Mouse (Mus musculus): ENCODE measurements at regions not wholly inside any gene's neighbourhood (a gene's known extent, or its start where the extent isn't known, plus 50 kb on each side); places are given as distances from the start of the nearest gene placed in this dataset.

- H3K27me3 ChIP-seq (replicated peaks; ENCODE audit: control insufficient read depth, insufficient read depth, low read length): no peaks in the 10 kb centered on the region
- no peaks in the 10 kb centered on the region for H3K4me1 ChIP-seq (ENCODE audit: control insufficient read depth, insufficient read depth, low read length)
- H3K27ac ChIP-seq (ENCODE audit: low read length): no peak overlapping the region
- no peak overlapping the region for H3K4me2 ChIP-seq (ENCODE audit: low read depth, low read length)
- no peaks in the 10 kb centered on the region for H3K9me3 ChIP-seq (ENCODE audit: control insufficient read depth, low read length)
- 60% methylated on average over 1 of the region's 1 CpGs for WGBS
- H3K9ac ChIP-seq (ENCODE audit: low read depth, low read length): no peak overlapping the region
- 0 out of 2 replicates have a peak, but pooled peaks have one; percentile 26 for ATAC-seq
- H3K36me3 ChIP-seq (ENCODE audit: control insufficient read depth, insufficient read depth, low read length): no peaks in the 10 kb centered on the region
- H3K4me3 ChIP-seq (ENCODE audit: low read length): no peak overlapping the region
These were observed 311.3 kb upstream of the Runx1 start for GRCm38 (mm10) chr16:93137249-93137648.

GRCm38 (mm10) chr16:93131404-93131803, 305.5 kb upstream of the Runx1 start:
- no peaks in the 10 kb centered on the region for H3K9me3 ChIP-seq (ENCODE audit: control insufficient read depth, low read length)
- no peaks in the 10 kb centered on the region for H3K36me3 ChIP-seq (ENCODE audit: control insufficient read depth, insufficient read depth, low read length)
- no peaks in the 10 kb centered on the region for H3K27me3 ChIP-seq (replicated peaks; ENCODE audit: control insufficient read depth, insufficient read depth, low read length)
- no peak overlapping the region for H3K4me2 ChIP-seq (ENCODE audit: low read depth, low read length)
- no peak overlapping the region for H3K9ac ChIP-seq (ENCODE audit: low read depth, low read length)
- H3K4me1 ChIP-seq (ENCODE audit: control insufficient read depth, insufficient read depth, low read length): no peaks in the 10 kb centered on the region
- no peak overlapping the region for H3K4me3 ChIP-seq (ENCODE audit: low read length)
- WGBS: 95% methylated on average over 5 of the region's 5 CpGs
- ATAC-seq: no peak
- no peak overlapping the region for H3K27ac ChIP-seq (ENCODE audit: low read length)

GRCm38 (mm10) chr16:93130622-93131021, 304.7 kb upstream of the Runx1 start:
- WGBS: 85% methylated on average over 6 of the region's 6 CpGs
- no peak overlapping the region for H3K27ac ChIP-seq (ENCODE audit: low read length)
- H3K4me3 ChIP-seq (ENCODE audit: low read length): no peak overlapping the region
- H3K27me3 ChIP-seq (replicated peaks; ENCODE audit: control insufficient read depth, insufficient read depth, low read length): no peaks in the 10 kb centered on the region
- no peaks in the 10 kb centered on the region for H3K9me3 ChIP-seq (ENCODE audit: control insufficient read depth, low read length)
- H3K4me1 ChIP-seq (ENCODE audit: control insufficient read depth, insufficient read depth, low read length): no peaks in the 10 kb centered on the region
- ATAC-seq: no peak; the same call in 1 of the 2 replicates
- no peaks in the 10 kb centered on the region for H3K36me3 ChIP-seq (ENCODE audit: control insufficient read depth, insufficient read depth, low read length)
- no peak overlapping the region for H3K4me2 ChIP-seq (ENCODE audit: low read depth, low read length)
- no peak overlapping the region for H3K9ac ChIP-seq (ENCODE audit: low read depth, low read length)

GRCm38 (mm10) chr16:93123707-93124106, 297.8 kb upstream of the Runx1 start:
- H3K27ac ChIP-seq (ENCODE audit: low read length): no peak overlapping the region
- no peaks in the 10 kb centered on the region for H3K27me3 ChIP-seq (replicated peaks; ENCODE audit: control insufficient read depth, insufficient read depth, low read length)
- H3K36me3 ChIP-seq (ENCODE audit: control insufficient read depth, insufficient read depth, low read length): no peaks in the 10 kb centered on the region
- WGBS: 89% methylated on average over 7 of the region's 8 CpGs
- H3K9ac ChIP-seq (ENCODE audit: low read depth, low read length): no peak overlapping the region
- no peaks in the 10 kb centered on the region for H3K4me1 ChIP-seq (ENCODE audit: control insufficient read depth, insufficient read depth, low read length)
- no peak overlapping the region for H3K4me3 ChIP-seq (ENCODE audit: low read length)
- no peak for ATAC-seq
- H3K4me2 ChIP-seq (ENCODE audit: low read depth, low read length): no peak overlapping the region
- no peaks in the 10 kb centered on the region for H3K9me3 ChIP-seq (ENCODE audit: control insufficient read depth, low read length)

GRCm38 (mm10) chr16:93116111-93116969, 290.4 kb upstream of the Runx1 start:
- Histone ChIP-seq H3K4me2 (ENCODE audit: low read depth, low read length) (no peak overlapping the region), H3K4me1 (ENCODE audit: control insufficient read depth, insufficient read depth, low read length) (no peaks in the 10 kb centered on the region), H3K27me3 (replicated peaks; ENCODE audit: control insufficient read depth, insufficient read depth, low read length) (no peaks in the 10 kb centered on the region), H3K4me3 (ENCODE audit: low read length) (no peak overlapping the region), H3K9me3 (ENCODE audit: control insufficient read depth, low read length) (no peaks in the 10 kb centered on the region), H3K27ac (ENCODE audit: low read length) (no peak overlapping the region), H3K9ac (ENCODE audit: low read depth, low read length) (no peak overlapping the region), H3K36me3 (ENCODE audit: control insufficient read depth, insufficient read depth, low read length) (no peaks in the 10 kb centered on the region)
- no peak for ATAC-seq
- WGBS: 88% methylated on average over 16 of the region's 16 CpGs

GRCm38 (mm10) chr16:93110912-93111311, 285.0 kb upstream of the Runx1 start:
- WGBS: 91% methylated on average over 3 of the region's 3 CpGs
- Histone ChIP-seq H3K4me1 (ENCODE audit: control insufficient read depth, insufficient read depth, low read length) (no peaks in the 10 kb centered on the region), H3K27me3 (replicated peaks; ENCODE audit: control insufficient read depth, insufficient read depth, low read length) (no peaks in the 10 kb centered on the region), H3K36me3 (ENCODE audit: control insufficient read depth, insufficient read depth, low read length) (no peaks in the 10 kb centered on the region), H3K4me3 (ENCODE audit: low read length) (no peak overlapping the region), H3K9ac (ENCODE audit: low read depth, low read length) (no peak overlapping the region), H3K4me2 (ENCODE audit: low read depth, low read length) (no peak overlapping the region), H3K9me3 (ENCODE audit: control insufficient read depth, low read length) (no peaks in the 10 kb centered on the region), H3K27ac (ENCODE audit: low read length) (no peak overlapping the region)
- ATAC-seq: no peak

- Histone ChIP-seq H3K27ac (ENCODE audit: low read length) (no peak overlapping the region), H3K9ac (ENCODE audit: low read depth, low read length) (no peak overlapping the region), H3K4me2 (ENCODE audit: low read depth, low read length) (no peak overlapping the region), H3K36me3 (ENCODE audit: control insufficient read depth, insufficient read depth, low read length) (no peaks in the 10 kb centered on the region), H3K4me3 (ENCODE audit: low read length) (no peak overlapping the region), H3K4me1 (ENCODE audit: control insufficient read depth, insufficient read depth, low read length) (no peaks in the 10 kb centered on the region), H3K9me3 (ENCODE audit: control insufficient read depth, low read length) (no peaks in the 10 kb centered on the region), H3K27me3 (replicated peaks; ENCODE audit: control insufficient read depth, insufficient read depth, low read length) (no peaks in the 10 kb centered on the region)
- ATAC-seq: no peak
- WGBS: 83% methylated on average over 6 of the region's 6 CpGs
These were observed 284.5 kb upstream of the Runx1 start for GRCm38 (mm10) chr16:93110451-93110850.

- no peaks in the 10 kb centered on the region for H3K4me1 ChIP-seq (ENCODE audit: control insufficient read depth, insufficient read depth, low read length)
- WGBS: 69% methylated on average over 12 of the region's 12 CpGs
These were observed 283.9 kb upstream of the Runx1 start for GRCm38 (mm10) chr16:93109683-93110407.

GRCm38 (mm10) chr16:93107524-93107845, 281.5 kb upstream of the Runx1 start:
- 85% methylated on average over 5 of the region's 5 CpGs for WGBS
- H3K9me3 ChIP-seq (ENCODE audit: control insufficient read depth, low read length): no peaks in the 10 kb centered on the region
- no peaks in the 10 kb centered on the region for H3K27me3 ChIP-seq (replicated peaks; ENCODE audit: control insufficient read depth, insufficient read depth, low read length)
- no peak overlapping the region for H3K27ac ChIP-seq (ENCODE audit: low read length)
- no peak overlapping the region for H3K4me2 ChIP-seq (ENCODE audit: low read depth, low read length)
- no peak for ATAC-seq
- no peak overlapping the region for H3K4me3 ChIP-seq (ENCODE audit: low read length)
- H3K9ac ChIP-seq (ENCODE audit: low read depth, low read length): no peak overlapping the region
- H3K4me1 ChIP-seq (ENCODE audit: control insufficient read depth, insufficient read depth, low read length): no peaks in the 10 kb centered on the region
- H3K36me3 ChIP-seq (ENCODE audit: control insufficient read depth, insufficient read depth, low read length): no peaks in the 10 kb centered on the region

More at GRCm38 (mm10) chr16:93109683-93110407, 283.9 kb upstream of the Runx1 start:
- Histone ChIP-seq H3K9me3 (ENCODE audit: control insufficient read depth, low read length) (no peaks in the 10 kb centered on the region), H3K27ac (ENCODE audit: low read length) (no peak overlapping the region), H3K36me3 (ENCODE audit: control insufficient read depth, insufficient read depth, low read length) (no peaks in the 10 kb centered on the region), H3K9ac (ENCODE audit: low read depth, low read length) (no peak overlapping the region), H3K4me2 (ENCODE audit: low read depth, low read length) (no peak overlapping the region), H3K4me3 (ENCODE audit: low read length) (no peak overlapping the region), H3K27me3 (replicated peaks; ENCODE audit: control insufficient read depth, insufficient read depth, low read length) (no peaks in the 10 kb centered on the region)
- no peak for ATAC-seq

All from intestine, embryonic 16.5 days (tissue).